Mouse (Mus musculus) thymus, adult 2 months (tissue): ENCODE measurements around the gene Tnfrsf13c.

Experiments used
- CTCF ChIP-seq: fragments of 200-500 bp; IDR thresholded peaks from 2 replicates; pipeline ENCODE4 v1.5.1; 2012; ENCODE audit warnings: mild to moderate bottlenecking, control low read depth, low read length, moderate library complexity, borderline replicate concordance; ENCODE audit not compliant: control insufficient read depth, poor library complexity, insufficient read depth; ENCODE audit errors: extremely low read depth
- POLR2A ChIP-seq: fragments of 200-500 bp; IDR thresholded peaks from 2 replicates; pipeline ENCODE4 v1.6.1; 2012; ENCODE audit warnings: mild to moderate bottlenecking, low read length, control low read depth, moderate library complexity; ENCODE audit not compliant: control insufficient read depth, poor library complexity, insufficient read depth; ENCODE audit errors: extremely low read depth

GRCm38 (mm10) chr15:82251579-82251978, 27.4 kb upstream of the Tnfrsf13c start:
- TF ChIP-seq CTCF (no peak), POLR2A (no peak)
